Mouse (Mus musculus) myocyte (in vitro differentiated cells): ENCODE data around the gene Cnot6. TPM values are rescaled to one million over a fixed set of nuclear protein-coding genes. Genes with fewer than 3 reads are reported as not detected.

Experiments
- H3K27me3 ChIP-seq: one replicate; pipeline ENCODE4 v1.6.1; 2011; ENCODE audit not compliant: control insufficient read depth, insufficient read depth, insufficient read length
- H3K36me3 ChIP-seq: one replicate; pipeline ENCODE4 v1.6.1; 2011; ENCODE audit not compliant: control insufficient read depth, insufficient read depth
- H3K4me2 ChIP-seq: one replicate; pipeline ENCODE4 v1.6.1; 2011; ENCODE audit warnings: low read depth, control low read depth
- H3K4me3 ChIP-seq: one replicate; pipeline ENCODE4 v1.5.1; 2011; ENCODE audit warnings: mild to moderate bottlenecking, control low read depth, moderate library complexity
- H3K79me2 ChIP-seq: one replicate; pipeline ENCODE4 v1.6.1; 2011; ENCODE audit not compliant: control insufficient read depth, insufficient read depth
- H3ac ChIP-seq: one replicate; pipeline ENCODE4 v1.6.1; 2011; ENCODE audit not compliant: control insufficient read depth, insufficient read length
- CEBPB ChIP-seq: IDR thresholded peaks from 2 replicates; pipeline ENCODE4 v1.6.1; 2011; ENCODE audit warnings: mild to moderate bottlenecking, moderate library complexity; ENCODE audit not compliant: poor library complexity, insufficient read depth, severe bottlenecking
- E2F4 ChIP-seq: IDR thresholded peaks from one replicate; pipeline ENCODE4 v1.6.1; 2011; ENCODE audit warnings: mild to moderate bottlenecking, control low read depth, moderate library complexity; ENCODE audit not compliant: insufficient read depth
- MAX ChIP-seq: IDR thresholded peaks from one replicate; pipeline ENCODE4 v1.6.1; 2011; ENCODE audit warnings: low read depth, mild to moderate bottlenecking, control low read depth
- MYOD1 ChIP-seq, 3 experiments: IDR thresholded peaks; one replicate each; pipeline ENCODE4 v1.6.1; 2011; ENCODE audit warnings: control low read depth in 2 of 3, low read depth in 2 of 3, mild to moderate bottlenecking in 2 of 3, moderate library complexity in 1 of 3; ENCODE audit not compliant: insufficient read length in 2 of 3, control insufficient read depth in 1 of 3
- MYOG ChIP-seq, 3 experiments: IDR thresholded peaks; one replicate each; pipeline ENCODE4 v1.6.1; 2011; ENCODE audit warnings: control low read depth in 2 of 3, low read depth in 2 of 3, mild to moderate bottlenecking in 2 of 3; ENCODE audit not compliant: insufficient read length in 2 of 3, control insufficient read depth in 1 of 3, insufficient read depth in 1 of 3
- POLR2A ChIP-seq: IDR thresholded peaks from one replicate; pipeline ENCODE4 v1.6.1; 2011; ENCODE audit warnings: low read depth, mild to moderate bottlenecking, control low read depth, moderate library complexity; ENCODE audit not compliant: insufficient read length
- POLR2AphosphoS2 ChIP-seq: IDR thresholded peaks from one replicate; pipeline ENCODE4 v1.6.1; 2011; ENCODE audit warnings: low read depth, control low read depth; ENCODE audit not compliant: insufficient read length
- REST ChIP-seq: IDR thresholded peaks from one replicate; pipeline ENCODE4 v1.6.1; 2011; ENCODE audit warnings: mild to moderate bottlenecking, control low read depth, moderate library complexity; ENCODE audit not compliant: insufficient read depth, insufficient read length
- SRF ChIP-seq: IDR thresholded peaks from one replicate; pipeline ENCODE4 v1.6.1; 2011; ENCODE audit warnings: low read depth; ENCODE audit not compliant: control insufficient read depth, insufficient read length
- TCF12 ChIP-seq: IDR thresholded peaks from one replicate; pipeline ENCODE4 v1.6.1; 2011; ENCODE audit warnings: mild to moderate bottlenecking, control low read depth; ENCODE audit not compliant: poor library complexity, insufficient read depth, severe bottlenecking
- TCF3 ChIP-seq: IDR thresholded peaks from one replicate; pipeline ENCODE4 v1.6.1; 2011; ENCODE audit warnings: low read depth, control low read depth; ENCODE audit not compliant: insufficient read length
- USF1 ChIP-seq: IDR thresholded peaks from one replicate; pipeline ENCODE4 v1.6.1; 2011; ENCODE audit warnings: low read depth, mild to moderate bottlenecking, control low read depth, moderate library complexity
- polyA plus RNA-seq: library from polyadenylated mRNA; unstranded; fragments of >200 nt; fragmentation: generic; extraction: Trizol; gene quantifications from one replicate; pipeline ENCODE4 v1.2.1, GENCODE M21; 2012; ENCODE audit warnings: missing spikeins

Cnot6 gene
- polyA plus RNA-seq, 1 experiment = 12.1 TPM

- Histone ChIP-seq H3ac (no peak overlapping the region), H3K4me2 (no peak overlapping the region), H3K79me2 (no peaks in the 10 kb centered on the region), H3K4me3 (no peak overlapping the region), H3K36me3 (peaks cover 4% of the 10 kb centered on the region), H3K27me3 (no peaks in the 10 kb centered on the region)
- TF ChIP-seq CEBPB = no peak
- peak; percentile 45 for TF ChIP-seq POLR2AphosphoS2
- no peak for TF ChIP-seq USF1
Measured at GRCm38 (mm10) chr11:49664262-49665140, 48.0 kb downstream of the Cnot6 start.

DNA sequence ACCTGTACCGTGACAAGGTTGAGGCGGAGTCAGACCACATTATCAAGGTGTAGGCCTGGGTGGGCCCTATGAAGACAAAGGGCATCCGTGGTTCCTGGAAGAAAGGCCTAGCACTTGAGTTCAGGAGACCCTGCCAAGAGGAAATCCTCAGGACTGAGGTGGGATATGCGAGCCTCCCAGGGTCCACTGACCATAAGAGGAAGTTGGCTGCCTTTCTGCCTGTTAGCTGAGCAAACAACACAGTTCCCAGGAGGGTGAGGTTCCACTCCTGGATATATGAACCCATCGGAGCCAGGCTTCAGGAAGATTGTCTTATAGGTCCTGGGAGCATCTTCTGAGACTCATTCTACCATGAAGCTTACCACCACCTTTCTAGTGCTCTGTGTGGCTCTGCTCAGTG is 49.2 kb downstream of the Cnot6 start, which contains the start of gene Scgb3a1:
Gene Scgb3a1 (plus strand): TSS at position 301 of the 400 bp plus-strand sequence.
- Histone ChIP-seq H3K4me3 (no peak within 1 kb of the TSS), H3K36me3 (no peaks in the 10 kb centered on the region), H3K79me2 (no peaks in the 10 kb centered on the region), H3ac (no peak within 1 kb of the TSS), H3K27me3 (no peaks in the 10 kb centered on the region), H3K4me2 (no peak within 1 kb of the TSS)
- TF ChIP-seq SRF (no peak), POLR2AphosphoS2 (peak; percentile 24), POLR2A (no peak), TCF12 (no peak), REST (no peak), USF1 (no peak), MYOD1 (IDR thresholded peaks at IDR 0.05; ENCODE audit: control insufficient read depth in 1 of 3, insufficient read length in 2 of 3, low read depth in 2 of 3) (no peak), CEBPB (no peak), E2F4 (no peak)

GRCm38 (mm10) chr11:49662292-49662780 is 50.2 kb downstream of the Cnot6 start:
- no peak for TF ChIP-seq MAX
- no peak for TF ChIP-seq TCF3
- no peak for TF ChIP-seq E2F4
- TF ChIP-seq REST = no peak
- no peak for TF ChIP-seq MYOG (IDR thresholded peaks at IDR 0.05; ENCODE audit: control insufficient read depth in 1 of 3, insufficient read depth in 1 of 3, insufficient read length in 2 of 3, low read depth in 2 of 3)
- TF ChIP-seq SRF = no peak
- TF ChIP-seq MYOD1 (IDR thresholded peaks at IDR 0.05; ENCODE audit: control insufficient read depth in 1 of 3, insufficient read length in 2 of 3, low read depth in 2 of 3) = no peak
- TF ChIP-seq POLR2A = no peak
- no peak for TF ChIP-seq CEBPB
- no peak for TF ChIP-seq USF1
- TF ChIP-seq POLR2AphosphoS2 = no peak
- no peak for TF ChIP-seq TCF12
- Histone ChIP-seq H3K4me3 (no peak overlapping the region), H3K27me3 (no peaks in the 10 kb centered on the region), H3K36me3 (no peaks in the 10 kb centered on the region), H3K79me2 (no peaks in the 10 kb centered on the region), H3ac (no peak overlapping the region), H3K4me2 (no peak overlapping the region)

- H3K36me3 ChIP-seq = no peaks in the 10 kb centered on the region
- H3K79me2 ChIP-seq = no peaks in the 10 kb centered on the region
- no peaks in the 10 kb centered on the region for H3K27me3 ChIP-seq
- H3K4me3 ChIP-seq = no peak overlapping the region
- H3K4me2 ChIP-seq = no peak overlapping the region
- no peak for TF ChIP-seq TCF3
- H3ac ChIP-seq = no peak overlapping the region
Measured at GRCm38 (mm10) chr11:49659470-49659799, 53.1 kb downstream of the Cnot6 start.

GRCm38 (mm10) chr11:49658791-49659469 is 53.6 kb downstream of the Cnot6 start:
- Histone ChIP-seq H3K36me3 (no peaks in the 10 kb centered on the region), H3ac (no peak overlapping the region), H3K4me2 (no peak overlapping the region), H3K4me3 (no peak overlapping the region), H3K27me3 (no peaks in the 10 kb centered on the region), H3K79me2 (no peaks in the 10 kb centered on the region)
- TF ChIP-seq POLR2AphosphoS2 (no peak), TCF12 (no peak), SRF (no peak), REST (no peak), TCF3 (no peak), USF1 (no peak), MYOG (IDR thresholded peaks at IDR 0.05; ENCODE audit: control insufficient read depth in 1 of 3, insufficient read depth in 1 of 3, insufficient read length in 2 of 3, low read depth in 2 of 3) (no peak), POLR2A (no peak), E2F4 (no peak), MAX (no peak), CEBPB (no peak), MYOD1 (IDR thresholded peaks at IDR 0.05; ENCODE audit: control insufficient read depth in 1 of 3, insufficient read length in 2 of 3, low read depth in 2 of 3) (no peak)
